Mouse (Mus musculus): ENCODE measurements around the gene Hs3st3a1. TPM values are rescaled to one million over a fixed set of nuclear protein-coding genes. Genes with fewer than 3 reads are reported as not detected.

Hs3st3a1 gene
- total RNA-seq, 2 experiments from 2014 or later, result 0.23 to 0.30 TPM

DNA sequence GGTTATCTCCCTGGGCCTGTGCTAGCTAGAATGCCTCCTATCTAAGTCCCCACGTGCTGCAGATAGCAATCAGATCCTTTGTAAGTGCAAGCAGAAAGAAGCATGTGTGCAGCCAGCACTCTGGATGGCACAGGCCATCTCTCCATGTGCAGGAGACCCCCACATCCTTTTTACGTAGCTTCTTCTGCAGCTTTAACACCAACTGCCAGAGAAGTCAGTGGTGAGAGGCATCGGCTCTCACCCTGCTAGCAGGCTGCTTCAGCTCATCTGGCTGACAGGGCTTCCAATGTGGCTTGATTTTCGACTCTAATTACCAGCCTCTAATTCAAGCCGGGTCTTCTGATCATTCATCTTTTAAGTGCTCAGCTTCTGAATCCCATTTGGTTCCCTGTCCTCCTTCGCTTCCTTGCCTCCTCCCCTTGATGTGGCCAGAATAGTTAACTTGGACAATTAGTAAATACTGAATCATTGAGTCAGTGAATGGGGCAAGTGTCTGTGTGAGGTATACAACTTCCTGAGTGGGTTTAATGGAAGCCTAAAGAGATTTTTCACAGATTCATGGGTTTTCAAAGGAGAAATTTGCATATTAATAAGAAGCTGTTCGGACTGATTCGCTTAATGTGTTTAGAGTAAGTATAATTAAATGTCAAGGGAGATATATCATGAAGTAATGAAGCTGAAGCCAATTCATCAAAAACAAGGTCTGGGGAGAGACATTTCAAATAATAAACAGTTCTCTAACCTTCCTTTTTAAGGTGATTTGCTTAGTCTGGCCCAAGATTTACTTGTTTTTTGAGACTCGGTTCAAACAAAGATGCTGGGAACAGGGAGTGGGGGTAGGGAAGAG, 54.7 kb downstream of the Hs3st3a1 start:
- no peak for DNase-seq

DNA sequence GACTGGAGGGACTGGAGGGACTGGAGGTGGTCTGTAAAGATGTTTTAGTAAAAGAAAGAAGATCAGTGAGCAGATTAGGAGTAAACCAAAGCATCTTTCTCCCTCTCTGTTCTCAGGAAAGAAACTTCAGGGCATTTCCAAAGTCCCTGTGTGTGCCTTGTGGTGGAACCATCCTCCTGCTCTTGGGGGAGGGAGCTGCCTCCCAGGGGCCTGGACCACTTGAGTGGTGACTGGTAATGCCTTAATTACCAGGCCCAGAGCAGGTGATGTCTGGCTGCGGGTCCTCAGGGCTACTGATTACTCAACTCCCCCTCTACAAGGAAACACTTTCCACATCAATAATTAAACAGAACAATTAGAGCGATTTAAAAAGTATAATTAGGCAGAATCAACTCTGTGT, 59.3 kb downstream of the Hs3st3a1 start:
- DNase-seq, result no peak

DNA sequence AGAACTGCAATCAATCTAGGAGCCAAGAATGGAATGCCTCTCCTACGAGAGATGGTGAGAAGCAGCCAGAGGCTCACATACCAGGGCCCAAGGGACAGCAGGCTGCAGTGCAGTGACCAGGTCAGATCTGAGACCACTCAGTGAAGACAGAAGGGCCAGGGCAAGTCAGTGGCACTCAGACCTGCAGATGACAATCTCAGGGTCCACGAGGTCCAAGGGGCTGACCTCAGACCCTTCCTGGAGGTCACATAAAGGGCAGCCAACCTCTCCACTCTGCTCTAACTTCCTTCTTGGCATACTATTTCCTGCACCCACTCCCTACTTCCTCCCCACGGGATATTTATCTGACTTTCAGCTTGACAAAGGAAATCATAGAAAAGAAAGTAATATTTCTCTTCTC, 60.8 kb downstream of the Hs3st3a1 start:
- DNase-seq, result peak in 1 of 2 experiments; percentile 8

DNA sequence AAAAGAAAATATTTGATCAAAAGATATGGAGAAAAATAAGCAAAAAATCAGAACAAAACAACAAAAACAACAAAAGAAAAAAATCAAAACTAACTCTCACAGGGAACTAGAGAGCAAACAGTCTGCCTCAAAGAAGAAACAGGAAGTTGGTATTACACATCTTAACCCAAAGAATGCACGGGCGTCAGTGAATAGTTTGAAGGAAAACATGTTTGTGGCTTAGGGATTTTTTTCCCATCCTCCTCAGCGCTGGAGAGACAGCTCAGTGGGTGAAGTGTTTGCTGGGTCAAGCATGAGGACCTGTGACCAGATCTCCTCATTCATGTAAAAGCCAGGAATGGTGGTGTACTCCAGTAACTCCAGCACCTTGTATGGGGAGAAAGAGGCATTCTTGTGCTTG, 61.5 kb downstream of the Hs3st3a1 start:
- DNase-seq, result no peak

DNA sequence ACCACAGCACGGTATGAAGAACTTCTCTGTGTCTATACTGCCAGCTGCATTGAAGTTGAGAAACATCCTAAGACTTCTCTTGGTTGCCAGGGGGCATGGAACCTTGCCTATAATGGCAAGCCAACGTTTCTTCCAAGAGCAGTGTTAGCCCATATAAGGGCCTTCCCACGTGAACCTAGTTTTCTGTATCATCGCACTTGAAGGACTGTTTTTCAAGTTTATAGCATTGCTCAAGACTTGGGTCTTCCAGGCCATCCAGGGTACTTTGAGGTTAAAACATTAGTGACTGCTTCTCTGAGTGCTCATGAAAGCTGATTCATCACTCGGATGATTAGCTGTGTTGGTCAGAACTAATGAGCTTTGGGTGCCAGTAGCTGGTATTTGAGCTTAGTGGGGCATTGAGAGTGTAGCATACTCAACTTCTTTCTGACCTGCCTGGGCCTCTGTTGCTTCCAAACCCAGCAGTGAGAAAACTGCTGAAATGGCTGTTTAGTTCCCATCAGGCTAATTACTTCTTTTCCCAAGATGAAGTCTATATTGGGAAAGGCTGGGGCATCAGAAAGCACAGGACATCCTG, 65.5 kb downstream of the Hs3st3a1 start:
- DNase-seq, result no peak

DNA sequence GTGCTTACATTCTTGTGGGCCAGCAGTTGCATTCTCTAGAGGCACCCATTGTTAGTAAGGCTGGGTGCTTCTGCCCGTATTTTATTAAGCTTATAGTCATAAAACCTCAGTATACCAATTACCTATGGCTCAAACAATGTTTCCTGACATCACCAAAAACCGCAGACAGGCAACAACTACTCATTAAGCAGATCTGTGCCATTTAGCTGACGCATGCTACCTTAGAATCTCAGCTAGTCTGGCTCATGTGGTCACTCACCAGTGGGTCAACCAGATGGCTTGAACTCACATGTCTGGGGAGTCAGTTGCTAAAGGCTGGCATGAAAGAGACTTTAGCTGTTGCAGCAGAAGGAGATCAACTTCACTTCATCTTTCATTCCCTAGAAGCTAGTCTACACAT, 67.9 kb downstream of the Hs3st3a1 start:
- no peak for DNase-seq

DNA sequence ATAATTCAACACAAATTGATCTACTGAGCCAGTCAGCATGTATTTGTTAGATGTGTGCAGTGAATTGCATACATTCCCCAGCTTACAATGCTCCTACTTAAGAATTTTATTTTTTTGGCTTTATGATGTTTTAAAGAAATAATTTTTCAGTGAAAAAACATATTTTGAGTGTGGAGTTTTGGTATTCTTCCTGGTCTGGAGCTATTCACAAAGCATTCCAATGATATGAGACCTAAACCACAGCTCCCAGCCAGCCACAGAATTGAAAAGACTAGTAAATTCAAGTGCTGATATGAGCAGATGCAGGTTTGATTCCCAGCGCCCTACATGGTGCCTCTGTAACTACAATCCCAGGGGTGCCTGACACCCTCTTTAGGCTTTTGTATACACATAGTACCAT, 70.8 kb downstream of the Hs3st3a1 start:
- DNase-seq, result no peak

DNA sequence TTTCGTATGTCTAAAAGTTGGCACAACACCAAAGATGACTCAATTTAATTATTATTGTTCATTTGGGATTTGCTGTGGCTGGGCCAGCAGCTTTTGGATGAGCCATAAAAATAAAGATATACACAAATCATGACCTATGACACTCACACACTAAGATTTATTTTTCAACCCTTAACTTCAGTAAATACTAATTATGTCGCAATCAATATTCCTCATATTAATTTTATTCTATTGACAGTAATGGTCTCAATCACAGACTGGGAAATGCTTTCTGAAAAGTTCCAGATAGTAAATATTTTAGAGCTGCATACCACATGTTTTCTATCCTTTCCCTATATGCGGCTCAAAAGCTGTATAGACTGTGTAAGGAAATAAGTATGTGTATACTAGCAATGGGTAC, 71.9 kb downstream of the Hs3st3a1 start:
- DNase-seq, result no peak

DNA sequence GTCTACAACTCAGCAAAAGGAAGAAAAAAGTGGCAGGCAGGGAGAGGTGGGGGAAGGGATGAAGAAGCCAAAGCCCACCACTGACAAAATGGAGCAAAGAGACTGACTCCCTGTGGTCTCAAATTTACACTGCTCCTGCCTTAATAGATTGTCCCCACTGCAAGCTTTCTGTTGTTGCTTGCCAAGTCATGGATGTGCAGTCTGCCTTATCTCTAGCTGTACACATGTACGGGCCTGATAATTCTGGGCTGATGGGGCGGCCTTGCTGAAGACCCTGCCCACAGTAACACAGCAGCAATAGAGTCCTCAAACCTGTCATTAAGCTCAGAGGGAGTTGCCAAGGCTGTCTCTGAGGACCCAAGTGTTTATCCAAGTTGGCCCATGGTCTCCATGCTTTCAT, 74.0 kb downstream of the Hs3st3a1 start:
- no peak for DNase-seq

DNA sequence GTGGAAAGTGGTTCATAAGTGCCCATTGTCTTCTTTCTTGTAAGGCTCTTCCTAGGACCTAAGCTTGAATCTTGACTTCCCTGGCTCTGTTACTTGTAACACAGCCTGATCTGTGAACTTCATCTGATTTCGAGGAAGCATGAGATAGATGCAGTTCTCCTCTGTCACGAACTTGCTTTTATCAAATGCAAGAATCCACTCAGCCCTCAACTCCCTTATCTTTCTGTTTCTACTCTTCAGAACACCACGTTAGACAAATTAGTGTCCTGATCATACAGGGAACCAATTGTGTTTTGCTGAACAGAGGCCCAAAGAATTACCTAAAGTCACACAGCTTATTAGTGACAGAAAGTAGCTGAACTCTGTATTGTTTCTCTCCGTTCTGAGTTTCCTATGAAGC, 77.2 kb downstream of the Hs3st3a1 start:
- no peak for DNase-seq

DNA sequence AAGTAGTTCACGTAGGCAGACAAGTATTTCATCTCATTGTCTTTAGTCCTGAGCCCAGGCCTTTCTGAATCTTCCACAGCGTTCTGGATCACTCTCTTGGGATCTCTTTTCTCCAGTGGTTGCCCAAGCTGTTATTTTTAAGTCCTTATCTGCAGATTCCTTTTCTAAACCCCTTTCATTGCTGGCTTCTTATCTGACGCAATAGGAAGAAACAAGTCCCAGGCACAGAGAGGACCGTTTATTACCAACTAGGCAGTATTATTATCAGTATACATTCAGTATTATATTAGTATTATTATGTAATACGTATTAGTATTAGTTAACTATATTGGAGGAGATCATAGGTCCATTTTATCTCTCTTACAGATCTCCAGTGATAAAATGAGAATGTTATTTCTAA, 78.3 kb downstream of the Hs3st3a1 start:
- no peak for DNase-seq

DNA sequence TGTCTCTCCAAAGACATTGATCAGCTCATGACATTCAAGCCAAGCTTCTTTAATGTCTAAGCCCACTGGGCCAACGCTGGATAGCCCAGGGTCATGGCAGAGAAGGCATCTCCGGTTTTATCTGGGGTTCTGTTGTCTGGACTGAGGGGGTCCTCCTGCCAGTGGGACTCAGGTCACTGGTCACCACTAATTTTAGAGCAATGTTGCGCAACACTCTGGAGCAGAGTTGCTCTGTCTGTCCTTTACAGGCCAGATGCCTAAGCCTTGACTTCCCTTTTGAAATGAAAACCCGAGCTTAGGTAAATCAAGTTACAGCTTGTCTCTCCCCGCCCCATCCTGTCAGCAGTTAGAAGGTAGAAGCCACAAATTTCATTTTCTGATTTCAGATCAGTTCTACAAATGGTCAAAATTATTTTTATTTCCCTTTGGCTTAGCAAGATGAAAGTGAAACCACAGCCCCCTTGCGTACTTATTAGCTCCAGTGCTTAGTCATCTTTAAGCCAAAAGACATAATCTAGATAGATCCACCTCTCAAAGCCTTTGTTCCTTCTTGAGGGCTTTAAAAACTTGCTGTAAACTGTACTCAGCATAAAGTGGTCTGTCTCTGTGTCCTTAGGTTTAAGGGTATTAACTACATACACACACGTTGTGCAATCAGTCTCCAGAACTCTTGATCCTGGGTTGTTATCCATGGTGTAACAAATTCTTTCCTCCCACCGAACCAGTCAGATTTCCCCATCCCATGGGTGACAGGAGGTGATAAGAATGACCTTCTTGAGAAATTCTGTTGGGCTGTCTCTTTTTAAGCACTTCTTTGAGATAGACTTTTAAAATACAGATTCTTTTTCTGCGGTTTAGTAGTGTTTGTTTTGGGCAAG, 81.8 kb downstream of the Hs3st3a1 start:
- DNase-seq, result no peak

DNA sequence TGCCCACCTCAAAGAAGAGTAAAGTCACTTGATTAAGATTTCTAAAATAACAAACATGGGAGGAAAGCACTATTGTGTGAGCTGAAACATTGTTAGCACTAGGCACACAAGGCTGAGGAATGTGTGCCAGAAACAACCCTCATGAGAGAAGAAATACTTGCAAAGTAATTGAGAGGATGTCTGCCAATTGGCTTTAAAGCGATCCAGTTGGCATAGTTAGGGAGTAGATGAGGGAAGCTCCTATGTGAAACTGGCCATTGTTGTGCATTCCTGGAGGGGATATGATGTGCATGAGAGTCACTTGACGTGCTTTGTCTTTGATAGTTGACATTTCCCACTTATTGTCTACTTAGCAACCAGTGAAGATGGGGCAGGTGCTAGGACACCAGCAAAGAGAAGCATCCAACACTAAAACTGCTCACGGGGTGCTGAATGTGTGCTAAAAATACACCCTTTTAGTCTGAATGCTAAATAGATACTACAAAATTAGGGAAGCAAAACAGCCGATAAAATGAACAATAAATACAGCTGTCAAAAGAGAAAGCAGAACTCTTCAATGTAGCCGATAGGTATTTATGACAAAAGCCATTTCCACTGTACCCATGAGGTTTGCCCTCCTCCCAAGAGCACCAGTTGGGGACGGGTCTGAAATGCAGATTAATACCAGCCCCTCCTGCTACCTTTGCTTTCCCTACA, 83.2 kb downstream of the Hs3st3a1 start:
- no peak for DNase-seq

DNA sequence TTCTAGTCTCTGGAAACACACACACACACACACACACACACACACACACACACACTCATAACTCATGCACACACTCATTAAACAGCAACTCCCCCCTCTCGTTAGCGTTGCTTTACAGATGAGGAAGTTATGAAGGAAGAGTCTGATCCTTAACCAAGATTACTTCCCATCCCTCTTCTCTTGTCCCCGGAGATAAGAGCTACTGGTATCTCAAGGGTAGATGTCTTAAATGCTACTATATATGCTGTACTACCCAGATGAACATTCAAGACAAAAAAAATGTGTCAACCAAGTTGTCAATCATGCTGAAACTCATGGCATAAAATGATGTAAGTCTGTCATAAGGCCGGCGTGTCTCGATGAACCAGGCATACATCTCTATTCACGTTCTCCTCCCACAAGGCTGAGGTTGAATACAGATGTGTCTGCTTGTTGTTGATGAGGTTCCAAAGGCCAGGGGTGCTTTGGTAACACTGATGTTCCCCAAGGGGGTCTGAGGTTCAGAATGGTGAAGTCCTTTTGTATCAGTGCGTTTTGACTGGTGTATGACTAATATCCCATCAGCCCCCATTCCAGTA, 89.0 kb downstream of the Hs3st3a1 start:
- no peak for DNase-seq

DNA sequence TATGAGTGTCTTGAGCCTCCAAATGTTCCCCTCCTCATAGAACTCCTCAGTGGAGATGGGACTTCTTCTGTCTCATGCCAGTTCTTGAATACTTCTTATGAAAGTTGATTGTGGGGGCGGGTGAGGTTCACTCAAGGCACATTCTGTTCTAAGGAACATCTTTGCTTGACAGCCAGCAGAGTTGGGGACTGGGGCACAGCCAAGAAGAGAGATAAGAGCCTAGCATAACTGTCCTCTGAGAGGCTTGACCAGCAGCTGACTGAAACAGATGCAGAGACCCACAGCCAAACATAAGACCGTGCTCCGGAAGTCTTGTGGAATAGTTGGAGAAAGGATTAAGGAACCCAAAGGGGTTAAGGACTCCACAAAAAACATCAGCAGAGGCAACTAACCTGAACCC, 102.1 kb downstream of the Hs3st3a1 start:
- no peak for DNase-seq

DNA sequence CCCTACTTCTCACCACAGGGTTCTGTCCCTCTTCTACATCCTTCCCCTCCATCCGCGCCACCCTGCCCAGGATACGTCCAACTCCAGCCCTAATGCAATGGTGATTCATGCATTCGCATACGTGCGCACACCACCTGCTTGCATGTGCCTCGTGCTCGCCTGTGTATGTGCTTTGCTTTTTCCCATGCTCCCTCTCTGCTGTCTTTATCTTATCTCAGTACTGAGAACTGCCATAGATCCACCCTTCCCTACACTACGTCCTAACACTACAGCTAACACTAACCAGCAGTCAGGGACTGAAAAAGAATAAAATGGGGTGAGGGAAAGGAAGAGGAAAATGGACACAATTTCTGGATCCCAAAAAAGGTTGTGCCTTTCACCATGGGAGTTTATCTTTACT, 106.7 kb downstream of the Hs3st3a1 start:
- no peak for DNase-seq

DNA sequence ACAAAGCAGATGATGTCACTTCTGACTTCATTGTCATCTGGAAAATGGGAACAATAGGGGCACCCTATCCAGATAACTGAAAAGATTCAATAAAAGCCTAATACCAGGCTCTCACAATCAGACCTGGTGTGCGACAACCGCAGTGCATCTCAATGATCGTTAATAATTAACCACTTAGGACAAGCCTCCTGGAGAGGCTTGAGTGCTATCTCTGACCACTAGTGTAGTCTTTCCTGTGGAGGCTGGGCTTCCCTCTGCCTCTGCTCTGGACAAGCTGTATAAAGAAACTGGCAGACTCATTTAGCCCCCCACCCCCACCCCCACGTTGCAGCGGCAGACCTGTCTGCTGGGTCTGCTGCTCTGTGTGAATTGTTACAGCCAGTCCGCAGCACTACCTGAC, 107.2 kb downstream of the Hs3st3a1 start:
- DNase-seq, result no peak

DNA sequence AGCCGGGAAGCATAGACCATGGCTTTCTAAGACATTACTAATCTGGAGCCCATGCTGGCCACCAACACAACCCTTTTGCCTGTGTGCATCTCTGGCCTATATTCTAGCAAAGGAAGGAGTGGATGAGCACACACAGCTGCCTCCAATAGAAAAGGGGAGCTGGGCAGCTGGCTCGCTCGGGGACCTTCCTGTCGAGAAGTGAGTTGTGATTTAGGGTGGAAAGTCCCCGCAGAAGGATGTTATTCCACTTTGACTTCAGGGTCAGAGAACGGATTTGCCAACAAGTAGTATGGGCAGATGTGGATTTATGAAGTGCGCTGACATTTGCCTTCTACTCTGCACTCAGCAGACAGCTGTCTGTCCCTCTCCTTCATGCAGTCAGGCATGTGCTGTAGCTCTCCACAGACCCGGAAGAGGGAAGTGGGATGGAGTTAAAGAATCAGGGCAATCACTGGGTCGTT, 108.1 kb downstream of the Hs3st3a1 start:
- DNase-seq, result no peak

DNA sequence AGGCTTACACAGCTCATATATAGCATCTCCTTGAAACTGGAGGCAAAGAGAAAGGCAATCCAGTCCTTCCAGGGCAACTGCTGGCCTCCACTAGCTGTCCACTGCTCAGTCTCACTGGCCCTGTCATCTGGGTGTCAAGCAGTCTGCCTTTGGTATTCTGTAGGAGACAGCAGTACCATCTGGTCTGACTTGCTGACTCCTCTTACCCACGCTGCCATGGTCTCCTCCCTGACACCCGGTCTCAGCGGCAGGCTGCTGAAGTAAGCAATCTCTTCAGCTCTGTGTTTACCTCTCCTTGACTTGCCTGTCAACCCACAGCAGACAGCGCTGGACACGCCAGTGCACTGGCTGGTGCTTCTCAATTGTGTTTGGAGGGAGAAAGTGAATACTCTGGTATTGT, 109.1 kb downstream of the Hs3st3a1 start:
- no peak for DNase-seq

DNA sequence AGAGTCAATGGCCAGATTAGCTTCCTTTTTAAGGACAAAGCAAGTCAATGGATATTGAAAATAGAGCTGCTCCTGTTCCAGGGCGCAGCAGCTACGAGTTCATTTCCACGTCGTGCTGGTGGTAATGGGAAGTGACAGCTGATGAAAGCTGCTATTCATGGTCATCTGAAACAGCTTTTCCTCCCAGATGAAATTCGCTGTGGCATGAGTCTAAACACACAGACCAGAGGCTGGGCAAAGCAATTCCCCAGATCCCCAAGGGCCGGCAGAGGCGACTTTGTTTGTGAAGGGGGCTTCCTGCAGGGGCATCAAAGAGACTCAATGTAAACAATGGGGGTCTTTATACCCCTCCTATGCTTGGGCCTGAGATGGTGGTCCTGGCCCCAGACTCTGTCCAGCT, 114.2 kb downstream of the Hs3st3a1 start:
- DNase-seq, result no peak

DNA sequence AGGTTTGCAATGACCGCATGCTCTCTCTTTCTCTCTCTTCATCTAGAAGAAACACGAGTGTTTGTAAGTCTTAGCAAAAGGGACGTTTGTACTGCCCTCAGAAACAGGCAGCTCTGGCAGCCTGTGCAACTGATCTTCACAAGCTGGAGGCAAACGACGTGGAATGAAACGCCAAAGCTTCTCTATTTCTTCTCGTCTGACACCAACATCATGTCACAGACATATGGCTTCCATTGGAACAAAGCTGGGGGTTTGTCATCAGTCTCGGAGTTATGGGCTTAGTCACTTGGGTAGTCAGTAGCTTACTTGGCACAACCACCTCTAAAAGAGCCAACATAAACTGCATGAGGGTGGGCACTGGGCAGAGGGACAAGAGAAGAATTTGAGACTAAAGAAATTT, 114.8 kb downstream of the Hs3st3a1 start:
- DNase-seq, result no peak

DNA sequence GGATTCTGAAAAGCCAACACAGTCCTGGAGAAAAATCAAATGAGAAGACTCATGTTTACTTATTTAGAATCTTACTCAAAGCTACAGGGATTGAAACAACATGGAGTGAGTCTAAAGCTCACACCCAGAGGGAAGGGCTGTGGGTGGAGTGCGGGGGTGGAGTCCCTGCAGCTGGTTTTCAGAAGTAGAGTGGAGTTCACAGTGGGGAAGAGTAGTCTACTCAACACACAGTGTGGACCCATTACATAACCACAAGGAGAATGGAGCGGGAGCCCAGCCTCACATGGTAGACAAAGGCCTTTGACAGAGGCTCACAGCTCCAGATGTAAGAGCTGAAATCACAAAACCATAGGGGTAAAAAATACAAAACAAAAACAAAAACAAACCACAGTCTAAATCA, 123.2 kb downstream of the Hs3st3a1 start:
- no peak for DNase-seq

Measured in adrenal gland, postnatal 36 days (tissue).